Mouse (Mus musculus): ENCODE measurements around the gene Zfp526. TPM values are rescaled to one million over a fixed set of nuclear protein-coding genes. Genes with fewer than 3 reads are reported as not detected.

The Zfp526 gene
- total RNA-seq, 2 experiments from 2014 or later, result 18.0 to 27.6 TPM

DNA sequence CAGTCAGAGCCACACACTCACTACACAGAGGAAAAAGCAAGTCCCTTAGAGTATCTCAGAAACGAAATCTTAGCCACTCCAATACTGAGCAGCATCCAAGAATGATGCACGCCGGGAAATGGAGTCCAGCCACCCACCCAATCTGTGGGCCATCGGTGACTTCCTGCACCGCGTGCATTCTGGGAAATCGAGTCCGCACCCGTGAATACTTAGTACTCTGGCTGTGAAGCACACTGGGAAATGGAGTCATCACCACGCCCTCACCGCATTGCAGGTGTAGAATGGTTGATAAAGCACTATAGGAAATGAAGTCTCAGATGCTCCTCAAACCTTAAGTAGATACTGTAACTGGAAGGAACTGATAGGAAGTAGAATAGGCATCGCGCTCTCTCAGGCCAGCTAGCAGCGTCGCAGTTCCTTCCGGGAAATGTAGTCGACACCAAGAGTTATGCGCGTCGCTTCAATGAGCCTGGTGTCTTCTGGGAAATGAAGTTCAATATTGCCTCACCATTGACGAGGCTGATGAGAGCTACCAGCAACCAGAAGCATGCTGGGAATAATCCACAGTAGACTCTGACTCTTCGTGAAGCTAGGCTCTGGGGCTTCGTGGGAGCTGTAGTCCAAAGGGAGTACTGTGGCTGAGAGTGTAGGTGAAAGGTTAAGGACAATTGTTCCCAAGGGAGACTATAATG, 16.9 kb downstream of the Zfp526 start:
- peak; percentile 82 for ATAC-seq (replicated peaks; ENCODE audit: low FRiP score, poor library complexity, severe bottlenecking)

- peak; percentile 72 for ATAC-seq (replicated peaks; ENCODE audit: low FRiP score, poor library complexity, severe bottlenecking)
Measured at GRCm38 (mm10) chr7:25238829-25239623, 17.8 kb downstream of the Zfp526 start.

DNA sequence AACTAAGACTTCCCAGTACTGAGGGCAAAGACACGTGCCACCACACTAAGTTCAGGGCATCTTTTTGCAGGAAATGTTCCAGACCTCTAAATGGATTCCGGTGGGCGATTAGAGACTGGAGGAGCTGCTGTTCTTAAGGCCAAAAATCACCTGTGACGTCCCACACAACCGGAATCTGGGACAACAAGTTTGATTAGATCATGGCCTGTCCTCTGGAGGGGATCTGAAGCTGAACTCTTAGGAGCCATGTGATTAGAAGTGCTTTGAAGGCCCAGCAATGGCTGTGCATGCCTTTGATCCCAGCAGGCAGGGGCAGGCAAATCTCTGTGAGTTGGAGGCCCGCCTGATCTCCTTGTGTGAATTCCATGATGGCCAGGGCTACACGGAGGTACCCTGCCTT, 19.4 kb downstream of the Zfp526 start:
- ATAC-seq (replicated peaks; ENCODE audit: low FRiP score, poor library complexity, severe bottlenecking), result no peak

DNA sequence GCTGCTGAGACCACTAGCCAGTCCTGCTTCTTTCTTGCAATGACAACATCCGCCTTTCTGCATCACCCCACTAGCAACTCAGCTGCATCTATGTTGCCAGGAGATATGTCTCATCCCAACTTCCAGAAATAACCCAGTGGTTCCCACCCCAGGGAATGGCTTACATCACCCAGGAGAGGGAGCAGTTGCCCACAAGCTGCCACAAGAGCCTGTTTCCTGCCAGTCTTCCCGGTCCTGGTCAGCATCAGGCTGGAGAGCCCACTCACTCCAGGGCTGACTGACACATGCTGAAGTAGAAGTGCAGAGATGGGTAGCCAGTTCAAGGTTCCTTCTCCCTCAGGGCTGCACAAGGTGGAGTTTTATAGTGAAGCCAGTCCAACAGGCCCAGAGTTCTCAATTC, 19.8 kb downstream of the Zfp526 start:
- ATAC-seq (replicated peaks; ENCODE audit: low FRiP score, poor library complexity, severe bottlenecking), result no peak

- ATAC-seq (replicated peaks; ENCODE audit: low FRiP score, poor library complexity, severe bottlenecking), result no peak
Measured at GRCm38 (mm10) chr7:25243361-25243760, 22.1 kb downstream of the Zfp526 start.

DNA sequence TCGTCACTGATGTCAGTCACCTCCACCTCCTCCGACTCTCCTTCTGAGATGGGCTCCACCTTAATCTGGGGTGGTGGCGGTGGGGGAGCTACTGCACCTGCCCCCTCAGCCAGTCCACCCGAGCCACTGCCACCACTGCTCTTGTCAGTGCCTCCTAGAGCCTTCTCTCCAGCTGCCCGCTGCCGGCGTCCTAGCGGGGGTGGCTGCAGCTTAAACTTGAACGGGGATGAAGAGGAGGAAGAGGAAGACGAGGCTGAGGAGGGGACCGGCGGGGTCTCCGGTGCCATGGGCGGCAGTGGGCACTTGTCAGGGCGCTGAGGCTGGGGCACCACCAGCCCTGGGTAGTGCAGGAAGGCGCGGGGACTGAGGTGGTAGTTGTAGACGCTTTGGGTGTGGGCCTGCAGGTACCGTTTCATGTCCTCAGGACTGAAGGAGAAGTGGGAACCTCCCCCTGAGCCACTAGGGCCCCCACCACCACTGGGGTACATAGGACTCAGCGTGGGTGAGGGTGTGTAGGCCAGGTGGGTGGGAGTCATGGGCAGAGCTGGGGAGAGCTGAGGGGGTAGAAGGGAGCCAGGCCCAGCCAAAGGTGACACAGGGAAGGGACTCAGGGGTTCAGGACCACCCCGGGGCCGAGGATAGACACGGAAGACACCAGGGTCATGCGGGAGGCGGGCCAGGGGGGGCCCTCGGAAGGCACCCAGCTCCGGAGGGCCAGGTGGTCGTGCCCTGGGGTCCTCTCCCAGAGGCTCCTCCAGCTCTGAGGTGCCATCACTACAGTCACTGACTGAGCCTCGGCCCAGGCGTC, 23.5 kb downstream of the Zfp526 start:
- no peak for ATAC-seq (replicated peaks; ENCODE audit: low FRiP score, poor library complexity, severe bottlenecking)

- ATAC-seq (replicated peaks; ENCODE audit: low FRiP score, poor library complexity, severe bottlenecking), result no peak
Measured at GRCm38 (mm10) chr7:25246079-25246758, 25.0 kb downstream of the Zfp526 start.

- ATAC-seq (replicated peaks; ENCODE audit: low FRiP score, poor library complexity, severe bottlenecking), result no peak
Measured at GRCm38 (mm10) chr7:25246759-25247137, 25.5 kb downstream of the Zfp526 start.

DNA sequence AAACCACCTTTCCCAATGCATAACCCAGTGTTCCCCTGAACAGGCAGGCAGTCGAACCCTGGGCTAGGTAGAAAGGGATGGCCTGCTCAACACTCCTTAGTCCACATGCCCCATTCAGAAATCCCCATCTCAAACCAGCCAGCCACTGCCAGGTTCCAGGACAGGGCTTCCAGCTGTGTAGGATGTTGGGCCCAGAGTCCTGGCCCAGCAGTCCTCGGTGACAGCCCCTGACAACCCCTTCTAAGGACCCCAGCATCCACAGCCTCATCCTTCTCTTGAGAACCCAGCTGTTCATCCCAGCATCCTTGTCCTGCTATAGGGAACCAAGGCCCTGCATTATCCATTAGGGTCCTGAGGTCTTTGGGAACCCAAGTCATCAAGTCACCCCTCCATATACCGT, 26.3 kb downstream of the Zfp526 start:
- ATAC-seq (replicated peaks; ENCODE audit: low FRiP score, poor library complexity, severe bottlenecking), result no peak

DNA sequence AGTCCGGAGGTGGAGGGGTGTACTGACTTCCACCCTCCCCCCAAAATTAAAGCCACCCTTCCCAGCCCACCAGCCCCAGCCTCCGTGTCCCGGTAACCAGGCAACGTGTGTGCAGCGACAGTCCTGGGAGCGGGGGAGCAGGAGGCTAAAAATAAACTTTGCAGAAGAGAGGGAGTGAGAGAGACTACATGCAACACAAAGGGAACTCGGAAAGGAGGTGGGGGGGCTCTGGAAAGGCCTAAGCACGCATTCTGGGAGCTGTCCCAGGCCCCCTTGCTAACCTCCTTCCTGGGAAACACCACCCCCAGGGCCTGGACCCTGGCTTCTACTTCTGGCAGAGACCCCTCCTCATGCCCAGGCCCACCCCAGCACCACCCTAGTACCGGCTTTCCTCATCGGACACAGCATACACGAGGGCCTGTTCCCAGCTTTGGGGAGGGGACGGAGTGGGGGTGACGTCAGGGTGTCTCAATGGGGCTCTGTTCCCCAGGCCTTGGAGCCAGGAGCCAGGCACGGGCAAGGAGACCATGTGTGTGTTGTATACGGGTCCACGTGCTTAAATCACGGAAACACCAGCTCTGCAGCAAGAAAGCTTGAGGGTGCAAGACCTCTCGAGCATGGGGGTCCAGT, 26.9 kb downstream of the Zfp526 start:
- no peak for ATAC-seq (replicated peaks; ENCODE audit: low FRiP score, poor library complexity, severe bottlenecking)

DNA sequence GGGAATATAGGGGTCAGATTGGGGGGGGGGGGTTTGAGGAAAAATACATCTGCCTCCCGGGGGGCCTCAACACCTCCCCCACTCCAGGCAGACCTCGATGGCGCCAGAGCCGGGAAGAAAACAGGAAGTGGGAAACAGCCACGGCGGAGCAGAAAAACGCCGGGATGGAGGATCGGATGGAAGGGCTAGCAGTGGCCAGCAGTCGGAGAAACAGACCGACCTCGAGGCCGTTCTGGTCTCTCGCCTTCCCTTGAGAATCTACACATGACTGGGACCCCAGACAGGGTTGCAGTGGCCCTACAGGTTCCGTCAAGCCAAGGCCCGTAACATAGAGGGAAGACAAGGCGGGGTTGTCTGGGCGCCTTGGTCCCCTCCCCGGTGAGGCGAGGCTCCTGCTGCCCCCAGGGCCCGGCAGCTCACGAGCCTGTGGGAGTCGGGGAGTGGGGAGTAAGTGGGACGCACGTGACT, 27.7 kb downstream of the Zfp526 start:
- ATAC-seq (replicated peaks; ENCODE audit: low FRiP score, poor library complexity, severe bottlenecking), result no peak

GRCm38 (mm10) chr7:25249314-25250140, 28.3 kb downstream of the Zfp526 start:
- no peak for ATAC-seq (replicated peaks; ENCODE audit: low FRiP score, poor library complexity, severe bottlenecking)

GRCm38 (mm10) chr7:25250141-25250972, 29.1 kb downstream of the Zfp526 start, which contains the start of gene Erf:
Erf (minus strand) TSS chr7:25250761.
- ATAC-seq (replicated peaks; ENCODE audit: low FRiP score, poor library complexity, severe bottlenecking), result peak; percentile 91

GRCm38 (mm10) chr7:25251071-25251791, 30.0 kb downstream of the Zfp526 start:
- no peak for ATAC-seq (replicated peaks; ENCODE audit: low FRiP score, poor library complexity, severe bottlenecking)

DNA sequence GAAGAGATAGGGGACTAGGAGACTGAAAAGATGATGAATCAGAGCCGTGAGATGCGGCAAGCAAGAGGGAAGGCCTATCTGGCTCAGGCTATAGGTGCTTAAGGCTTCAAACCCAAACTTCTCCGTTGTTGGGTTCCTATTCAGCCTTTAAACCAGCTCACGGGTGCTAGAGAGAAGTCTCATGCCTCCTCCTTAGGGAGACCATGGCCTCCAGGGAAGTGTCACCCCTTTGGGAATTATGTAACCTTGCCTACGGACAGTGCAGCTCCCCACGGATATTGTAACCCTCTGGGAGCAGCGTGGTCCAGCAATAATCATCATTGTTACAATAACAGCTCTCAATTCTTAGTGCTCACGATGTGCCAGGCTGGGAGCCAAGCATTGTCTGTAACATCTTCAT, 30.6 kb downstream of the Zfp526 start:
- no peak for ATAC-seq (replicated peaks; ENCODE audit: low FRiP score, poor library complexity, severe bottlenecking)

- no peak for ATAC-seq (replicated peaks; ENCODE audit: low FRiP score, poor library complexity, severe bottlenecking)
Measured at GRCm38 (mm10) chr7:25261896-25262295, 40.7 kb downstream of the Zfp526 start.
